Mouse (Mus musculus) retina, postnatal 7 days (tissue): ENCODE measurements at regions not wholly inside any gene's neighbourhood (a gene's known extent, or its start where the extent isn't known, plus 50 kb on each side); places are given as distances from the start of the nearest gene placed in this dataset.

ENCODE experiments used
- DNase-seq: peaks from one replicate; pipeline ENCODE4 v3.0.0-alpha.2; 2012; ENCODE audit warnings: low read depth, low spot score

DNA sequence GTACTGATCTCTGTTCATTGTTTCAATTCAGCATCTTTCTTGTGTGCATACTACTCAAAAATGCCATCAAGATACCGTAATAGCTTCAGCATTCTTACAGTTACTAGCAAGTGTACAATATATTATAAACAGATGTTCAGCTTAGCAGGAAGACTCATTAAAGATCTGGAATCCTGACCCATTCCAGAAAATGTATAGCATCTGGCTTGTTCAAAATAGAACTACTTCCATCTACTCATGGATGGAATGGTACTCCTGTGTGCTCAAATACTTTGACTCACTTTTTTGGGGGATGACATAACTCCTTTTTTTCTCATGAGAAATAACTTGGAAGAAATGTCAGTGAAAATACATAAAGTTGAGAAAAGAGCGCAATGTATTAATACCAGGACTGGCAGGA, 291.2 kb upstream of the Manea start:
- no peak for DNase-seq

DNA sequence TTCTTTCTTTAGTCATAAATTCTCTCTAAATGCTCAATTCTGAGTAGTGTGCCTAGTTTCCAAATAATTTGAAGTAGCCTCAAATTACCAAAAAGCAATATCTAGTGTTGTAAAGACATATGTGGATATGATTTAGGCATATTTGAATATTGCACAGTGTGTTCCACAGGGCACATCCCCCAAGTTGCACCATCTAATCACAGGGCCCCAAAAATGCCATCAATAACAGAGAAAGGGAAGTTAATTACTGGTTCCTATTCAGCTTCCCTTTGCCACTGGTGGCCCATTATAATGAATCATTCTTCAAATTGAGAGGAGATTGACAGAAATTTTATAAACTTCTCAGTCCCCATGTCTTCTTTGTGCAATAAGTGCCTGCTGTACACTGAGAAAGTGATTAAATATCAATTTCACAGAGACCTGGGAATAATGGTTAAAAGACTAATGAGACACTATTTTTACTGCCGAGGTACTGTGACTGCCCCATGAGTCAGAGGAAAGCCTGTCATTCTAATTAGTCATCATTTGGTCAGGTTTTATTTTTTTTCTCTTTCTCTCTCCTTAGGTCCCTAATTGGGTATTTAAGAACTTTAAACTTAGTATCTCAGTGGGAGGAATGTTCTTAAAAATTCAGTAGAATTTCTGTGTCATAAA, 284.0 kb upstream of the Manea start:
- DNase-seq, result no peak

DNA sequence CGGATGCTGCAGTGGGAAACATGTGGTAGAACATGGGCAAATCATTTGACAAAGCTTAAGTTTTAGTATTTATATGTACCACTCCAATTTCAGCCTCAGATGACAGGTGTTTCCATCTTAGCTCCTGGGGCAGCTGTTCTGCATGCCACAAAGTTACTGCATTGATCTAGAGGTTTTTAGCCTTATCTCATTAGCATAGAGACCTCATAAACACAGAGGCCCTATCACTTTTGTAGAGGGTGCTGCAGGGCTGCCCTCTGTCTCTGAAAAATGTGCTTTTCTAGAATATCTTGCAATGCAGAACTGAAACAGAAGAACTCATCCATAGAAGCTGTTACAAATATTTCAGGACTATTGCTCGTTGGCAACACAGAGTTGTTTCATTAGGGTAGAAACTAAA, 283.0 kb upstream of the Manea start:
- no peak for DNase-seq

DNA sequence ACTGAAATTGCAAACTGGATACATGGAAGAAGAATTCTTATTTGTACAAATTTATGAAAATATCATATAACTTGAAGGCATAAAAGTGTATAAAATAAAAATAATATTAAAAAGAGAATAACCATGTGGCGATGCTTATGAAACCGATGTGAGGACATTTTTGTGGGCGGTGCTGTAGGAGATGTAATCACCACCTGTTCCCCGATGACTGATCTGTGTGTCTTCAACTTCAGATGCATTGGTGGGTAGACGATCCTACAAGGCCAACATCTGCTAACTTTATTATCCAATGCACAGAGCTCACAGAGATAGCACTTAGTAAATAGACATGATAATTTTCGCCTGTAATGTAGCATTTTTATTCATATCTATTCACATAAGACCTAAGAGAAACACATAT, 281.1 kb upstream of the Manea start:
- no peak for DNase-seq

DNA sequence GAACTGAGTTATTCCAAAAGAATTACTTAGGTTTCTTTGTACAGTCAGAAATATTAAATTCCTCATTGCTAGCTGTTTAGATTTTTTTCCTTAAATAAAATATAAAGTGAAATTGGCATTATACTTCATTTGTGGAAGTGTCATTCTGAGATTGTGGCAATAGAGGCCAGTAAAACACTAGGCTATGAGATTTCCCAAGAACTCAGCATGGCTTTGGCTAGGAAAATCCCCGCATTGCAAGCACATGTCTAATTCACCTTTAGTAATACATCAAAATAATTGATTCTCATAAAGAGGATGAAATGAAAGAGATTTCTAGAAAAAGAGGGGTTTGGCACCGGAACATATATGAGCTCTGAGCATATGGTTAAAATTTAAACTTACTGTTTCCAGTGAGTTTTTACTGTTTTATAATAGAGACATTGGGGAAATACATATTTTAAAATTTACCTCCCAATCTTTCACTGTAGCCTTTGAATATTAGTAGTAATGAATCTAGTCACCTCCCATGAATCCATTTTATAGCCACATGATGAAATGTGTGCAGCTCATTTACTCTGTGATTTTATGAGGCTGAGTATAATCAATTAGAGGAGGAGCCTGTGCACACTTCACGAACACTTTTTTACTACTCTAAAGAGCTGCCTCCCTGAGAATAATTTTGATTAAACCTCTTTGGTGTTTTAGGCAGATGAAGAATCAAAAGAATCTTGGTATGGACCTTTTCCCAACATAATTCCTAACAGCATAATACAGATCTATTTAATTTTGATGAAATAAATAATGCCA, 242.6 kb upstream of the Manea start:
- no peak for DNase-seq

DNA sequence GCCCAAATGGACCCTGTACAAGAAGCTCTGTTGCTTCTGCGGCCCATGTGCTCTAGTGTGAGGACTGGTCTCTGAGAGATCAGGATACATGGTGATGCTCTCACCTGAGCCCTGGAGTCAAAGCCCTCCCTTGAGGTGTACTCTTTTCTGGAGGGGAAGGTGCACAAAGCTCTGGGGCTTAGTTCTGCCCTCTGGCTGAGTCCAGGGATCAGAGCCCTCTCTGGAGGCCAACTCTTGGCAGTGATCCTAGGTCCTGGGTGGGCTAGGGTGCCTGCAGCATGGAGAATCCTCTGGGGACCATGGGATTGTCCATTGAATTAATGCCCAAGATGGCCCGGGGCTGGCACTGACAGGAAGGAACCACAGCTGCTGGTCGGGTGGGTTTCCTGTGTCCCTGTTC, 209.0 kb upstream of the Manea start:
- DNase-seq, result no peak

DNA sequence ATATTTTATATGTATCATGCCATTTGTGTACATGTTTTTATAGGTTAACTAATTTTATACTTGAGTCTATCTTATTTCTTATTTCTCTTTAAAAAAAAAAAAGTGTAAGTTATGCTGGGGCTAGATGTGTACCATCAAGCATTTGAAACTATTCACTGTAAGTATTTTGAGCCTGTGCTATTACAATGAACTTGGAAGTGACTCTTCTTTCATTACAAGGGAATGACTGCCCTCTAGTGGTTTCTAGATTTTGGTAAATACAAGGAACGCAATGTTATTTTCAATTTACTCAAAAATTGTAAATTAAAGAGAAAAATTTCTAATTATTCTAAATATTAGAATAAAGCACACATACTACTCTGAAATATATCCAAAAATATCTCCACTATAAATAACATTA, 197.1 kb upstream of the Manea start:
- DNase-seq, result peak; percentile 35

DNA sequence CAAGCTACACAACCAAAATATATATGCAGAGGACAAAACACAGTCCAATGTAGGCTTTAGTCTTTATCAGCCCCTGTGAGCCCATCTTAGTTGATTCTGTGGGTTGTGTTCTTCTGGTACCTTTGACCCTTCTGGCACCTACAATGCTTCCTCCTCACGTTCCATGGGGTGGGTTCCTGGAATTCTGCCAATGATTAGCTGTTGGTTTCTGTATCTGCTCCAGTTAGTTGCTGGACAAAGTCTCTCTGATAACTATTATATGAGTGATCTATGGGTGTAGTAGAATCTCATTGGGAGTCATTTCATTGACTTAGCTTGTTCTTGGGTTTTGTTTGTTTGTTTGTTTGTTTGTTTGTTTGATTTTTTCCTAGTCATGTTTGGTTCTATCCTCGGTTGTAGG, 195.8 kb upstream of the Manea start:
- no peak for DNase-seq

DNA sequence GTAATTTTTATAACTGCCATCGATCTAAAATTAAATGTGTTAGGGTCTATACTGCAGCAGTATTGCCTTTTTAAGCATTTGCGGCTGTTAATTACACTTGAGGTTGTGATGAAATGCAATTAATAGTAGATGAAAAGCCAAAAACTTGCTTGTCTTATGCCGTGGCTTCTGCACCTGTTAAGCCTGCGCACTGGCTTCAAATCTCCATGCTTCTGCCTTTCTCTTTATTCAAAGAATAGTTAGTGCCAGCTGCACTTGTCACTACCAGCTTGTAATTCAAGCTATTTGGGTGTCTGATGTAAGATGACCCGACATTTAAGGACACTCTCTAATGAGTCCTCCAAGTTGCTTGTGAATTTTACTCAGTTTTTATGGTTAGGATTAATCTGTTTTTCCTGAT, 161.3 kb upstream of the Manea start:
- no peak for DNase-seq

DNA sequence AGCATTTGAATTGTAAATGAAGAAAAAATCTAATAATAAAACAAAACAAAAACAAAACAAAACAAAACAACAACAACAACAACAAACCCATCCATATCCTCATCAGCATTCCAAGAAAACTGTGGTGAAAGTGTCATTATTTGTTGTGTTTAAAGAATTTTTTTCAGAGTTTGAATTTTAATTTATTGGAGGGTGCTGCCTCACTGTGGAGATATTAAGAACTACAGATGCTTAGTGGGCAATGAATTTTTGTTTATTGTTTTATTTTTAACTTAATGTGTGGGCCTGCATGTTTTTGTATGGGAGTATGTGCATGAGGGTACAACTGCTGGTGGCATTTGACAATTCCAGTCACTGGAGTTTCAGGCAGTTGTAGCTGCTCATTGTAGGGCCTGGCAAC, 147.6 kb upstream of the Manea start:
- no peak for DNase-seq

DNA sequence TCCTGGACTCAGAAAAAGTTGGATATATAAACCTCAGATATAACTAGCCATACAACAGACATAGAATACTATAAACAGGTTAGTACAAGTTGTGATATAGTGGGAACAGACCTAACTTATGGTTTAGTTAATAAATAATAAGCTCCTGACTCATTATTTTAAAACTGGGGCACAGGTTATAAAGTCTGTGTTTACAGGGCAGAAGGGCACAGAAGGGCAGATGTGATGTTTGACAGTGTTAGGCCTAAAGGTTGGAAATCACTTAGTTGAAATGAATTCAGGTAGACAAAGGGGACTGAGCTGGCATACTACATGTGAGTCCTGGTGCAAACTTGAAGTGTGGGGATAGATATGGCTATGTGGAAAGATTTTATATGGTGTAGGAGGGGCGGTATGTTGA, 128.2 kb upstream of the Manea start:
- no peak for DNase-seq

DNA sequence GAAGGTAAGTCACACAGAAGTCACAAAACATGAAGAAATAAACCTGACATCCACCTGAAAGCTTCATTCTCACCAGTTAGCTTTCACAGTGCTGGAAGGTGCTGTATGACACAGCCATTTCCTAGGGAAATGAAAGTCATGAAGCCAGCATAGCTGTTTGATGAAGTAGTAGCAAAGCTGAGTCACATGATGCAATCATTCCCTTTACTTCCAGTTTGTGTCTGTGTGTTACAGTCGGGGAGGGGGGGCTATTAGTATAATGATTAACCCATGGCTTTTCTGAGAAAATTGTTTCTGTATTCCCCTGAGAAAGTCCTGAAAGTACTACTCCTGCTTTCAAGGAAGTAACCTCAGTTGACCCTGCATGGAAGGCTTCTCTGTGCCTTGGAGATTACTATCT, 94.8 kb upstream of the Manea start:
- DNase-seq, result no peak

DNA sequence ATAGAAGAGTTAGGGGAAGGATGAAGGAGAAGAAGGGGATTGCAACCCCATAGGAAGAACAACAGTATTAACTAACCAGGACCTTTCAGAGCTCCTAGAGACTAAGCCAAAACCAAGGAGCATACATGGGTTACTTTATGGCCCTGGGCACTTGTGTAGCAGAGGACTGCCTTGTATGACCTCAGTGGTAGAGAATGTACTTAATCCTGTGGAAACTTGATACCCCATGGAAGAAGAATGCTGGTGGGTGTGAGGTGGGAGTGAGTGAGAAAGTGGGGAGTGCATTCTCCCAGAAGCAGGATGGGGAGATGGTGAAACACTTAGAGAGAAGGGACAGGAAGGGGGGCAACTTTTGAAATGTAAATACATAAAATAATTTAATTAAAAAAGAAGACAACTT, 75.4 kb upstream of the Manea start:
- no peak for DNase-seq

DNA sequence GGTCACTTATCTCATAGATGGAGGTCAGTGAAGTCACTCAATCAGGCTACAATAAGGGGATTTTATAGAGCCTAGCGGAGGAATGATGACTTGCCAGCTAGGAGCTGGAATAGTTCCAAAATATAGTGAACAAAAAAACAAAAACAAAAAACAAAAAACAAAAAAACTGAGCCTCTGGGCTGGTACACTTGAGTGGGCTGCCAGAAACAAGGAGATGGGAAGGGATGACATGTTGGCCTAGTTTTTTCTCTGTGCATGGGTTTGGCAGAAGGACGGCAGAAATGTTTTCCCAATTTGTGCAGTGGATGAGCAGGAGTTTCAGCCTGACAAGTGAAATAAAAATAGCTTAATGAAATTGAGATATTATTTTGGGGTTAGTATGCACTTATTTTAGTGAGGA, 57.6 kb upstream of the Manea start:
- no peak for DNase-seq

DNA sequence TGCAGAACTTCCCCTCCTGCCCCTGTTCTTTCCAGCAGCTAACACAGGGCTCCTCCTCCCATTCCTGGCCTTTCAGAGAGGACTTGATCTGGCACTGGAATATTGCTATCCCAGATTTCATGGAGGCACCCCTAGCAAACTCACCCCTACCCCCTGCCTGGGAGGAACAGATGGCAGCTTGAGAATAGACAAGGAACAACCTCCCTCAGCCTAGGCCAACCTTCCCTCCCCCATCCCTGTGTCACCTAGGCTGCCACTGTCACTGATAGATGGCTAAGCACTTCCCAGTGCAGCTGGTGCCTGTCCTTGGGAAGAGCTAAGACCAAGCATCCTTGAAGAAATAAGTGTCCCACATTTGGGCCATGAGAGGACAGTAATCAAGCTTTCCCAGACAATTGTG, 55.5 kb upstream of the Manea start:
- DNase-seq, result no peak
